Mouse (Mus musculus) granulocyte monocyte progenitor cell, adult 5-6 weeks (primary cell): ENCODE data around the gene Zfp91. TPM values are rescaled to one million over a fixed set of nuclear protein-coding genes. Genes with fewer than 3 reads are reported as not detected.
"Not testable (repeated sequence)": the region's sequence is repeated elsewhere in the genome, so short reads cannot be mapped to it uniquely, and the experiment has no call there.

Experiments
- ATAC-seq: replicated peaks from 2 replicates; pipeline ENCODE4 v1.8.0; 2016; ENCODE audit warnings: mild to moderate bottlenecking, moderate TSS enrichment, inconsistent platforms; ENCODE audit not compliant: poor library complexity, severe bottlenecking
- total RNA-seq, 2 experiments: library from RNA; stranded (forward) in 1 of 2; stranded (reverse) in 1 of 2; fragments of 200-712, 200-1000 nt in 1 of 2; fragments of >200 nt in 1 of 2; fragmentation: Nextera tagmentation in 1 of 2; gene quantifications; 2 replicates each; pipeline ENCODE4 v1.2.3; 2014 to 2017

The Zfp91 gene
- total RNA-seq, 2 experiments from 2014 or later: 61.6 to 89.3 TPM

- no peak for ATAC-seq
Measured at GRCm38 (mm10) chr19:12795110-12795509, 816 bp downstream of the Zfp91 start.

GRCm38 (mm10) chr19:12794056-12795044 is 1.6 kb downstream of the Zfp91 start:
- ATAC-seq: peak; percentile 45

DNA sequence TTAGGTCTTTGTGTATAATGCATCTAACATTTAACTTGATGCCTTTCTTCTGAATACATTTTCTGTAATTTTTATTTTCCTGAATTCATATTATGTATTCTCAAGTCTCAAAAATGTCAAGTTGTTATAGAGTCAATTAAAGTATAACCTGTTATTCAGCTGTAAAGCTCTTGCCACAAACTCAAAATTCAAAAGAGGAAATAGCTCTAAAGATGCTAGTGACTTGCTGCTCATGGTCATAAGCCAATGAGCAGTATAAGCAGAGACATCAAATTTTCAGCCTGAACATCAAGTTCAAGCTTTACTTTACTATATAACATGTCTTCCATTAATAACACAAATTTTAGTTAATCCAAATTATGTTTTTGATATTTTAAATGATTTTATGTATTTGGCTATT is 3.6 kb downstream of the Zfp91 start:
- no peak for ATAC-seq

DNA sequence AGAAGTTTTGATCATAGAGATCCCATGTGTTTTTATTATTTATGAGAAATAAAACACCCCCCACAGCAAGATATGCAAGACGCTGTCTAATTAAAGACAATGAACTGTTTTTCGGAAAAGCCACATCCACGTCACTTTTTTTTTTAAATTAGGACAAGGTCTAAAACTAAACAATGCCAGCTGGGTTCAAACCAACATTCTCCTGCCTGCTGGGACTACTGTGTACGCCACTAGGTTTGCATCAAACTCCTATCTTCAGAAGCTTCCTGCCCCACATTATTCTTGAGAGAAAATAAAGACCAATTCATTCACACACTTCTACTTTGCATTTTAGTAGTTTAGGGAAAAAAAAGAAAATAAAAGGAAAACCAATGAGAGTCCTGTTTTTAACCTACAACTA is 8.2 kb downstream of the Zfp91 start:
- no peak for ATAC-seq

DNA sequence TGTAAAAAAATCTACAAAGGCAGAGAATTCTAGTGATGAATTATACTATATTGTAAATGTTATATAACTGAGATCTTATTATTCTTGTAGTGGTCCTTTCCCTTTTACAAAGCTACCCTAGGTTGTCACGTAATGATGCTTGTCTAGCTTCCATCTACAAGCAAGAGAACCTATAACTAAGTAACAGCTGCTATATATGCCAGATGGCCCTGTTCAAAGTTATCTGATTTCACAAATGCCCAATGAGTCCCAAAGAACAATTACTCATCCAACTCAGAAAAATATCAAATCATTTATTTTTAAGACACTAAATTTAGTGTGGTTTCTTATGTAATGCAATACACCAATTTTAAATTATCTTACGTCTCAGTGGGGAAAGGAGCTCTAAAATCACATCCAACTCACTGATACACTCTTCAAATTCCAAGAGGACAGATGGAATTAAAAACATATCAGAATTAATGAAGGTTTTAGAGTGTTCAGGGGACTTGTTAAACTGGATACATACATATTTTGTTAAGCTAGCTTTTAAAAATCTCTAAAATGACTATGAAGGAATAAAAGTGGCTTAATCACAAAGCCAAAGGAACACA is 9.0 kb downstream of the Zfp91 start:
- ATAC-seq: no peak

DNA sequence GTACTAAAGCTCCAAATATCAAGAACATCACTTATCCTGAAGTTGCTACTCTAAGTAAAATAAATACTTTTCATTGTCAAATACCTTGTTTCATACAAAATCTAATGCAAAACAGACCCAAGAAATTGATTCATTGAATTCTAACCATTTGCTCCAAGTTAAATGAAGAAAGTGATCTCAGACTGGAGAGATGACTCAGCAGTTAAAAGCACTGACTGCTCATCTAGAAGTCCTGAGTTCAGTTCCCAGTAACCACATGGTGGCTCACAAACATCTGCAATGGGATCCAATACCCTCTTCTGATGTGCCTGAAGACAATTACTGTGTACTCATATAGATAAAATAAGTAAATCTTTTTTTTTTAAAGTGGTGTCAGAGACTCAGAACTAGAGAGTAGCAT is 15.5 kb downstream of the Zfp91 start:
- ATAC-seq: no peak

- no peak for ATAC-seq
Measured at GRCm38 (mm10) chr19:12770888-12771287, 25.0 kb downstream of the Zfp91 start.

DNA sequence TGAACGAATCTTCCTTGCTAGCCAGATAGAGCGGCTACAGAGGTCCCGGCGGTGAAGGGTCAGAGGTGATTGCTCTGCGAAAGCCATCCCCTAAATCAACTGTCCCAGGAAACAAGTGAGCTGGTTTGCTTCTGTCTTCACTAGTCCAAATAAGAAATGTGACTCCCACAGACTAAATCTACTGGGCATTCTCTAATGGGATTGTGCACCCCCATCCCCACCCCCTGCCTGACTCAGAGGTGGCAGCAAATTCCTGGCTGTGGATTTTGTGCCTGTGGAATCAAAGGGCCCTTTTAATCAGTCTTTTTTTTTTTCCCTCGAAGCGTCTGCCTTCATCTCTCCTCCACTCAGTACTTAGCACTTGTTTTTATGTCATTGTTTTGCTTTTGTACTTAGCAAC is 30.6 kb downstream of the Zfp91 start, which contains the start of gene Cntf:
Cntf (minus strand) TSS at position 325 of the 400 bp plus-strand sequence.
- ATAC-seq: no peak

- ATAC-seq: no peak
Measured at GRCm38 (mm10) chr19:12762212-12763130, 33.5 kb downstream of the Zfp91 start.

DNA sequence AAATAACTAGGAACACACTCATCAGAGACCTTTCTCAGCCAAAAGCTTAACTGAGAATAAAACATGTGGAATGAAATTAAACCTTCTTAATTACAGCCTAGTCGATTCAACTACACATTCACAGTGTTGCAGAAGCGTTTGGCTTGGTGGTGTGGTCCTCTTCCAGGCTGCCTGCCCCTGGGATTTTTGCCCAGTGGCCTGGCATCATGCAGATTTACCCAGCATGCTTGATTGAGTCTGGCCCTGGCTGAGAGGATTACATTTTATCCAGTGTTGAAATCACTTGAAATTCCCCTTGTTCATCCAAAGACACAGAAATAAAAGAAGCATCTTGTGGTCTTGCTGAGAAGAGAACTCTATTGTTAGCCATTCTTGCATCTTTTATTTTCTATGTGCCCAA is 36.3 kb downstream of the Zfp91 start:
- ATAC-seq: no peak

DNA sequence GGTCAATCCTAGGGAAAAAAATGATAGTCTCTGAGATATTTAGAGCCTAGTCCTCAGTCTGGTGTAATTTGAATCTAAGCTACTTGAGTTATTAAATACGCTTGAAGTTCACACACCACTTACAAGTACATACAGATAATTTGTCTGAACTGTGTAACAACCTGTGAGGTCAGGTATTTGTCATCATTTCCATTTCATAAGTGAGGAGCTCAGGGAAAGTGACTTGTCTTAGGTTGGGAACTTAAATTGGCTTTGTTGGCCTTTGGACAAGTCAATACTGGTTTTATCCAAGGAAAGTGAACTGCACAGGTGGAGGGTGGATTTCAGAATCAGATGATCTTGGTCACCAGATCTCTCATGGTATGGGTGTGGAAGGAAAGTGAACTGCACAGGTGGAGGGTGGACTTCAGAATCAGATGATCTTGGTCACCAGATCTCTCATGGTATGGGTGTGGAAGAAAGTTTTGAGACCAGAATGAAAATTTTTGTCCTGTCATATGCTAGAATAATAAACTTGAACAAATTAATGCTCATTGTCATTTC is 36.9 kb downstream of the Zfp91 start:
- no peak for ATAC-seq

GRCm38 (mm10) chr19:12756286-12756685 is 39.6 kb downstream of the Zfp91 start:
- ATAC-seq: no peak

DNA sequence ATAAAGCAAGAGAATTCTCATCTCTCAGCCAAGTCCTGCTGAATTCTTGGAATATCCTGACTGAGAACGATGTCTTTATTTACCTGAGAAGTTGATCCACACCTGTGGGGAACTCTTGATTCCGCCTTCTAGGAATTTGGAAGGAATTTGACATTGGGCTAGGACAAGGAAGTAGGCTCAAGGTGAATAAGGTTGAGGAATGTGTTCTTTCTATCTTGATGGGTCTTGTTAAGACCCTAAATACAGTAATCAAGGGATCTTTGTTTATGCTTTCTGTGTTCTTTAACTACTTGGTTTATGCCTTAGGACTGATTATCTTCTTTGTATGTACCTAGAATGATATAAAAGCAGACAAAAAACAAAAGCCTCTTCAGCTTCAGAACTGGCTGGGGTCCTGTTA is 64.0 kb downstream of the Zfp91 start:
- no peak for ATAC-seq

DNA sequence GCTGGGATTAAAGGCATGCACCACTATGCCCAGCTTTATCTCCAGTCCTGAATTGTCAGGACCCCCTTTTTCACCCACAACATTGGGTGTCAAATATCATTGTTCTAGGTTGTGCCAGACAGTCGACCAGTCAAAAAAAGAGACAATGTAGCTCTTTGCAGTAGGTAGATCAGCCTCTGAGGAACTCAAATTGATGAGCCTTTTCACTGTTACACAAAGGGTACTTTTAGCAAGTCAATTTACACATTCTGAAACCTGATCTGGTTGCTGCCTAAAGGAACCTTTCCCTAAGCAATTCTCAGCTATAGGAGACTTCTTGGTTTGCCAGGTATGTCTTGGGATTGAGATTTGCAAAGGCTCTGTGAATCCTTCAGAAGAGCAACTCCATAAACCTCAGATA is 64.9 kb downstream of the Zfp91 start:
- no peak for ATAC-seq

- no peak for ATAC-seq
Measured at GRCm38 (mm10) chr19:12725851-12726250, 70.1 kb downstream of the Zfp91 start.

- peak; percentile 59 for ATAC-seq
Measured at GRCm38 (mm10) chr19:12722308-12722707, 73.6 kb downstream of the Zfp91 start.

DNA sequence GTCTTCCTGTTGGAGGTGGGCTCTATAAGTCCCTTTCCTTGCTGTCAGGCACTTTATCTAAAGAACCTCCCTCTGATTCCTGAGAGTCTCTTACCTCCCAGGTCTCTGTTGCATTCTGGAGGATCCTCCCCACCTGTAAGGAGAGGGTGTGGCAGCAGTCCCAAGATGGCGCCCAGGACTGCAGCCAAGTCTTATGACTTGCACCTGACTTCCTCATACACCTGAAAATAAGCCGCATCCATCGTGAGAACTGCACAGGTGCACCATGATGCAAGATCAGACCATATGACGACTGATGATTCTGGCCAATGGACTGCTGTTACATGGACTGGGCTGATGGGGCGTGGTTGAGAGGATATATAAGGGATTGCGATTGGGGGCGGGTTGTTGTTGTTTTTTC is 74.3 kb downstream of the Zfp91 start:
- not testable (repeated sequence) for ATAC-seq

DNA sequence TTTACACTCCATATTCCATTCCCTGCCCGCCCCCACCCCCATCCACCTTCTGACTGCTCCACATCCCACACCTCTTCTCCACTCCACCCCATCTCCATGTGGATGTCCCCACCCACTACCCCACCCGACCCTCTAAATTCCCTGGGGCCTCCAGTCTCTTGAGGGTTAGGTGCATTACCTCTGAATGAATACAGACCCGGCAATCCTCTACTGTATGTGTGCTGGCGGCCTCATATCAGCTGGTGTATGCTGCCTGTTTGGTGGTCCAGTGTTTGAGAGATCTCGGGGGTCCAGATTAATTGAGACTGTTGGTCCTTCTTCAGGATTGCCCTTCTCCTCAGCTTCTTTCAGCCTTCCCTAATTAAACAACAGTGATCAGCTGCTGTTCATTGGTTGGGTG is 75.0 kb downstream of the Zfp91 start:
- ATAC-seq: not testable (repeated sequence)

GRCm38 (mm10) chr19:12720463-12720862 is 75.5 kb downstream of the Zfp91 start:
- no peak for ATAC-seq

DNA sequence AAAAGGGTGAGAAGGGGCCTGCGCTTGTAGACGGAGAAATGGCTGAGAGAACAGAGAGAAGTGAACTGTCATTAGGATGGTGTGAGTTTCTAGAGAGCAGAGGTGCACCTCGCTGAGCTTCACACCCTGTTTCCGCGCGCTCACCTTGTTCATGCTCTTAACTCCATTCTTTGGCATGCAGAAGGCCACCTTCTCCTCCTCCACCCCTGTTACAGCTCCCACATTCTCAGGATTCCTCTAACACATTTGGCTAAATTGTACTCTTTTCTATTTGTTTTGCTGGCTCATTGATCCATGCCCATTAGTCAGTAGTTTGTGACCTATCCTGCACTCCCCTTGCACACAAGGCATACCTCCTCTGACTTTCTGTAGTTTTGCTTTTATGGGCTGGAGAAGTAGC is 76.7 kb downstream of the Zfp91 start:
- ATAC-seq: no peak
